Mouse (Mus musculus): ENCODE results near the gene Ltc4s. TPM values are rescaled to one million over a fixed set of nuclear protein-coding genes. Genes with fewer than 3 reads are reported as not detected.

Gene Ltc4s
- polyA plus RNA-seq, 1 experiment from 2014 or later: 0.75 TPM

DNA sequence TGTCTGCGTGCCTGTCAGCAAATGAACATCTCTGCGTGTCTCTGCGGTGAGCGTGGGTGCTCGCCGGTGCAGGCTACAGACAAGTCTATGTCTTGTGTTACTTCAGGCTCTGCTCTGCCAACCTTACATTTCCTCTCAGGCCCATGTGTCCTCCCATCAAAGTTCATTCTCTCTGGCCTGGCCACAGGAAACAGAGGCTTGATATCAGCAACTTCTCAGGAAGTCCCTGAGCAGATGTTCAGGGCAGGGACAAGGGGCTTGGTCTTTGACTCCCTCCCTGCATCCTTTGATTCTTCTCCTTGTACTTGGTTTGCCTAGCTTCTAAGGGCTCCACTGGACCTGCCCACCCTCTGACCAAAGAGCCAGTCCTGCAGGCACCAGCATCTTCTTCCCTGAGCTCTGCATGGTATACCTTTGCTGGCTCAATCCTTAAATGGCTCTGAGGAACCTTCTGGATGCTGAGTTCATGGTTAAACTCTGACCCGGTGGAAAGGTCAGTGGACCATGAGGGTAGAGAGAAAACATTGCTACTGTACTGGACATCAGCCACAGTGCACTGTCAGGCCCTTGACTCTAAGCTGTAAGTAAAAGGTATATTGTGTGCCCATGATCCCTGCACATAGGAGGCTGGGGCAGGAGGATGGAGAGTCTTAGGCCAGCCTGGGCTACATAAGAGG, 2.0 kb upstream of the Ltc4s start:
- Histone ChIP-seq H3K4me1 (peaks cover 21% of the 10 kb centered on the region), H3K27ac (replicated peaks) (no peak overlapping the region), H3K36me3 (0 out of 2 replicates have a peak, but pooled peaks cover 1% of the 10 kb centered on the region), H3K9me3 (replicated peaks) (no peaks in the 10 kb centered on the region), H3K27me3 (ENCODE audit: low read depth, poor library complexity, severe bottlenecking) (peaks cover 44% of the 10 kb centered on the region), H3K4me3 (no peak overlapping the region)
- 90% methylated on average over 7 of the region's 7 CpGs for WGBS
- DNase-seq (ENCODE audit: low spot score): no peak

GRCm38 (mm10) chr11:50238821-50239791, 690 bp upstream of the Ltc4s start:
- Histone ChIP-seq H3K27ac (replicated peaks) (no peak overlapping the region), H3K36me3 (peaks cover 14% of the 10 kb centered on the region), H3K4me3 (no peak overlapping the region), H3K27me3 (ENCODE audit: low read depth, poor library complexity, severe bottlenecking) (peaks cover 53% of the 10 kb centered on the region), H3K4me1 (peaks cover 21% of the 10 kb centered on the region), H3K9me3 (replicated peaks) (no peaks in the 10 kb centered on the region)
- DNase-seq (ENCODE audit: low spot score): no peak
- WGBS: 94% methylated on average over 9 of the region's 9 CpGs

- peak overlapping the region; percentile 64; the same call in 1 of the 2 replicates for H3K27ac ChIP-seq (replicated peaks)
- WGBS: 1% methylated on average over 66 of the region's 66 CpGs
- no peak for DNase-seq (ENCODE audit: low spot score)
- peak overlapping the region; percentile 77 for H3K4me3 ChIP-seq
- H3K27me3 ChIP-seq (ENCODE audit: low read depth, poor library complexity, severe bottlenecking): peaks cover 55% of the 10 kb centered on the region
- peaks cover 21% of the 10 kb centered on the region for H3K4me1 ChIP-seq
- H3K36me3 ChIP-seq: peaks cover 33% of the 10 kb centered on the region
- H3K9me3 ChIP-seq (replicated peaks): no peaks in the 10 kb centered on the region
Measured at GRCm38 (mm10) chr11:50236937-50237835, 1.2 kb downstream of the Ltc4s start.

GRCm38 (mm10) chr11:50236540-50236936, 1.9 kb downstream of the Ltc4s start:
- no peaks in the 10 kb centered on the region for H3K9me3 ChIP-seq (replicated peaks)
- peak overlapping the region; percentile 64 for H3K27ac ChIP-seq (replicated peaks)
- H3K27me3 ChIP-seq (ENCODE audit: low read depth, poor library complexity, severe bottlenecking): peaks cover 55% of the 10 kb centered on the region
- DNase-seq (ENCODE audit: low spot score): peak; percentile 87
- under 1% methylated on average over 27 of the region's 27 CpGs for WGBS
- H3K4me1 ChIP-seq: peaks cover 23% of the 10 kb centered on the region
- peak overlapping the region; percentile 77 for H3K4me3 ChIP-seq
- H3K36me3 ChIP-seq: peaks cover 40% of the 10 kb centered on the region

DNA sequence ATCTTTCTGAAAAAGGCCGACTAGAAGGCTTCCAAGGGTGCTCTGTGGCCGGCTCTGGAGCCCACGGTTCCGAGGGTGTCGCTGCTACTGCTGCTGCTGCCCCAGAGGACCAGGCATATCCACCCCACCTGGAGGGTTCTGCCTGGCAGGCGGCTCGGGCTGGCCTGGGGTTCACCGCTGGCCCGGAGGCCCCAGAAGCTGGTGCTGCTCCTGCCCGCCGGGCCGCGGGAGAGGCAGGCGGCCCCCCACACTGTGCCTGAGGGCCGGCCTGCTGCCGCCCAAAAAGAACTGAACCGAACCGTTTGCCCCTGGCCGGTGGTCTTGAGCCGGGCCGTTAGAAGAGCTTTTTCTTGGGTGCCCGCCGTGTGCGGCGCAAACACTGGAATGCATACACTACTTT, 3.8 kb downstream of the Ltc4s start:
- no peak for DNase-seq (ENCODE audit: low spot score)
- Histone ChIP-seq H3K4me3 (no peak overlapping the region), H3K9me3 (replicated peaks) (no peaks in the 10 kb centered on the region), H3K36me3 (peaks cover 45% of the 10 kb centered on the region), H3K4me1 (peaks cover 37% of the 10 kb centered on the region), H3K27me3 (ENCODE audit: low read depth, poor library complexity, severe bottlenecking) (peaks cover 68% of the 10 kb centered on the region), H3K27ac (replicated peaks) (no peak overlapping the region)
- 95% methylated on average over 25 of the region's 25 CpGs for WGBS

GRCm38 (mm10) chr11:50233993-50234392, 4.4 kb downstream of the Ltc4s start:
- Histone ChIP-seq H3K4me3 (no peak overlapping the region), H3K27ac (replicated peaks) (no peak overlapping the region), H3K27me3 (ENCODE audit: low read depth, poor library complexity, severe bottlenecking) (peaks cover 68% of the 10 kb centered on the region), H3K4me1 (peaks cover 44% of the 10 kb centered on the region), H3K36me3 (peaks cover 45% of the 10 kb centered on the region), H3K9me3 (replicated peaks) (no peaks in the 10 kb centered on the region)
- no peak for DNase-seq (ENCODE audit: low spot score)
- 86% methylated on average over 11 of the region's 11 CpGs for WGBS

DNA sequence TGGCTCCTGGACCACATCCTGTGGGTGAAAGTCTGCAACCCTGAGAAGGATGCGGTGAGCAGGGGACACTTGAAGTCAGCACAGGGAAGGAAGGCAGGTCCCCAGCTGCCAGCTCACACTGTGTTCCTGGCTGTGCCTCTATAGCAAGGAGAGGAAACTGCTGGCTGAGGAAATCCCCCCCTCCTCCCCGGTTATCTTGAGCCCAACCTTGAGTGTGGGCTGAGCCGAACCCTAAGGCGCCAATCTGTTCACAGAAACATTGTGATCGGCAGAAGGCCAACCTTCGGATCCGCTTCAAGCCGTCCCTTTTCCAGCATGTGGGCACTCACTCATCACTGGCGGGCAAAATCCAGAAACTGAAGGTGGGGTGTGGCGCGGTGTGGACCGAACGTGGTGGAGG, 5.4 kb downstream of the Ltc4s start:
- no peak overlapping the region for H3K4me3 ChIP-seq
- no peak for DNase-seq (ENCODE audit: low spot score)
- 94% methylated on average over 13 of the region's 13 CpGs for WGBS
- peaks cover 45% of the 10 kb centered on the region for H3K36me3 ChIP-seq
- no peak overlapping the region for H3K27ac ChIP-seq (replicated peaks)
- peaks cover 53% of the 10 kb centered on the region for H3K4me1 ChIP-seq
- H3K9me3 ChIP-seq (replicated peaks): no peaks in the 10 kb centered on the region
- H3K27me3 ChIP-seq (ENCODE audit: low read depth, poor library complexity, severe bottlenecking): peaks cover 67% of the 10 kb centered on the region

DNA sequence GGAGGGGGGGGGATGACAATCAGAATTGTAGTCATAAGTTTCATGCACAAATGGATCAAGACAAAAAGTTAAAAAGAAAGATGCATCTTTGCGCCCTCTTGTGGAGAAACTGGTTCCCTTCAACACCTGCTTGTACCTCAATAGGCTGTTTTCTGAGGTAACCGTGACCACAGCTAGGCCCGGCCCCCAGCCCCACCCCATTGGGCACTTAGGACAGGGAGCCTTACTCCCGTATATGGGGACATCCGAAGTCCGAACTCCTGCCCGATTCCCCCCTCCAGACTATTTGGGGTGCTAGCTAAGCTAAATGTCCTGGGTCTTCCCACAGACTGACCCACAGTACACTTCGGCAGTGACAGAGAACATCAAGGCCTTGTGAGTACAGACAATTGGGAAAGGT, 7.0 kb downstream of the Ltc4s start:
- H3K4me1 ChIP-seq: peaks cover 57% of the 10 kb centered on the region
- H3K27me3 ChIP-seq (ENCODE audit: low read depth, poor library complexity, severe bottlenecking): peaks cover 67% of the 10 kb centered on the region
- 15% methylated on average over 8 of the region's 8 CpGs for WGBS
- no peak for DNase-seq (ENCODE audit: low spot score)
- H3K9me3 ChIP-seq (replicated peaks): no peaks in the 10 kb centered on the region
- peaks cover 45% of the 10 kb centered on the region for H3K36me3 ChIP-seq
- no peak overlapping the region for H3K27ac ChIP-seq (replicated peaks)
- peak overlapping the region; percentile 41 for H3K4me3 ChIP-seq

DNA sequence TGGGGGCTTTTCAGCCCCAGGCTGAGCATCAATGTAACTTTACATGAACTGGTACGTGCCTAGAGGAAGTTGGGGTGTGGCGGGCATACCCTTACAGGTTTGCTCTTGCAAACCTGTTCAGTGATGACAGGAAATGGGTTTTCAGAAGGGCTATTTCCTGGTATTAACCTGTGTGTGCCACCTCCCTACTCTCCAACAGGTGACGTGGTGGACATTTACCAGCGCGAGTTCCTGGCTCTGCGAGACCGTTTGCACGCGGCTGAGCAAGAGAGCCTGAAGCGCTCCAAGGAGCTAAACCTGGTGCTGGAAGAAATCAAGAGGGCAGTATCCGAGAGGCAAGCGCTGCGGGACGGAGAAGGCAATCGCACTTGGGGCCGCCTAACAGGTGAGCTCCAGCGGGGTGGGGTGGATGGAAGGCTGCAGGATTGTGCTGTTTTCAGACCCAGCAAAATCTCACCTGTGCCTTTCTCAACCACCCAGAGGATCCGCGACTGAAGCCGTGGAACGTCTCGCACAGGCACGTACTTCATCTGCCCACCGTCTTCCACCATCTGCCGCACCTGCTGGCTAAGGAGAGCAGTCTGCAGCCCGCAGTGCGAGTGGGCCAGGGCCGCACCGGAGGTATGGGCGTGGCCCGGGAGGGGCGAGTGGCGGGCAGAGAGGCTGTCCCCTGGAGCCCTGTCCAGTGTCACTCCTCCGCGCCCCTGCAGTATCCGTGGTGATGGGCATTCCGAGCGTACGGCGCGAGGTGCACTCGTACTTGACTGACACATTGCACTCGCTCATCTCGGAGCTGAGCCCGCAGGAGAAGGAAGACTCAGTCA, 7.7 kb downstream of the Ltc4s start:
- 19% methylated on average over 45 of the region's 45 CpGs for WGBS
- DNase-seq (ENCODE audit: low spot score): no peak
- Histone ChIP-seq H3K4me1 (peaks cover 57% of the 10 kb centered on the region), H3K27me3 (ENCODE audit: low read depth, poor library complexity, severe bottlenecking) (peaks cover 66% of the 10 kb centered on the region), H3K36me3 (peaks cover 45% of the 10 kb centered on the region), H3K27ac (replicated peaks) (no peak overlapping the region), H3K4me3 (peak overlapping the region; percentile 41), H3K9me3 (replicated peaks) (no peaks in the 10 kb centered on the region)

DNA sequence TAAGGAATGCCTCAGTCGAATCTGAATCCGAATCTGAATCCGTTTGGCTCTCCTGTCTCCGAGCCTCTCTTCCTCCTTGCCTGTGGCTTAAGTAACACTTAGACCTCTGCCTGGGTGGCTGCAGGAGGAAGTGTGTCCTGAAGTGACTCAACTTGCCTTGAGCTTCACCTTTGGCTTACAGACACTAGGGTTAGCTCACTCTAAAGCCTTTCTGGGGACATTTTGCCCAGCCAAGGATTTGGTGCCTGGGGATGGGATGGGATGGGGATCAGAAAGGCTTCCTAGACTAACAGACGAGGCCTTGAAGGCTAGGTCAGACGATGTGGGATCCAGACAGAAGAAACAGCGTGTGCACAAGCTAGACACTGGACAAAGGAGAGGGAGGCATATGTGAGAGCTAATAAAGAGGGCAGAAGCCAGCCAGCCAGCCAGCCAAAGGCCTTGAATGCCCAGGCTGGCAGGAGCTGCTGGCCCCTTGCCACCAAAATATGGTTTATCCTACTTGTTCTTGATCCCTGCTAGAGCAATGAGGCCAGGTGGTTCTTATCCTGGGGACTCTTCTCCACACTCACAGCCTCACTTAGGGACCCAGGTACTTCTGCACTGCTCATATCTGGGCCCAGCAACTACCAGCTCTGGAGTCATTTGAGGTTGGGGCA, 9.0 kb downstream of the Ltc4s start:
- DNase-seq (ENCODE audit: low spot score): no peak
- Histone ChIP-seq H3K27me3 (ENCODE audit: low read depth, poor library complexity, severe bottlenecking) (peaks cover 55% of the 10 kb centered on the region), H3K27ac (replicated peaks) (0 out of 2 replicates have a peak overlapping the region, but pooled peaks have one; percentile 46)

GRCm38 (mm10) chr11:50228772-50229171, 9.6 kb downstream of the Ltc4s start:
- peaks cover 27% of the 10 kb centered on the region for H3K36me3 ChIP-seq
- H3K4me3 ChIP-seq: peak overlapping the region; percentile 1; the same call in 1 of the 2 replicates
- 25% methylated on average over 3 of the region's 3 CpGs for WGBS
- DNase-seq (ENCODE audit: low spot score): no peak
- peaks cover 71% of the 10 kb centered on the region for H3K4me1 ChIP-seq
- H3K9me3 ChIP-seq (replicated peaks): no peaks in the 10 kb centered on the region
- 0 out of 2 replicates have a peak overlapping the region, but pooled peaks have one; percentile 46 for H3K27ac ChIP-seq (replicated peaks)
- H3K27me3 ChIP-seq (ENCODE audit: low read depth, poor library complexity, severe bottlenecking): peaks cover 55% of the 10 kb centered on the region

More for the DNA sequence above, 9.0 kb downstream of the Ltc4s start:
- Histone ChIP-seq H3K9me3 (replicated peaks) (no peaks in the 10 kb centered on the region), H3K4me3 (0 out of 2 replicates have a peak overlapping the region, but pooled peaks have one; percentile 1), H3K4me1 (peaks cover 65% of the 10 kb centered on the region), H3K36me3 (peaks cover 33% of the 10 kb centered on the region)
- WGBS: 45% methylated on average over 7 of the region's 7 CpGs

Measured in midbrain, embryonic 10.5 days (tissue).